Mouse (Mus musculus) R1 (cell line): ENCODE data around the gene Fip1l1.

Source experiments
- DNase-seq: peaks from one replicate; pipeline ENCODE4 v3.0.0-alpha.2; 2018; ENCODE audit warnings: low read depth, low spot score

Fip1l1 gene

DNA sequence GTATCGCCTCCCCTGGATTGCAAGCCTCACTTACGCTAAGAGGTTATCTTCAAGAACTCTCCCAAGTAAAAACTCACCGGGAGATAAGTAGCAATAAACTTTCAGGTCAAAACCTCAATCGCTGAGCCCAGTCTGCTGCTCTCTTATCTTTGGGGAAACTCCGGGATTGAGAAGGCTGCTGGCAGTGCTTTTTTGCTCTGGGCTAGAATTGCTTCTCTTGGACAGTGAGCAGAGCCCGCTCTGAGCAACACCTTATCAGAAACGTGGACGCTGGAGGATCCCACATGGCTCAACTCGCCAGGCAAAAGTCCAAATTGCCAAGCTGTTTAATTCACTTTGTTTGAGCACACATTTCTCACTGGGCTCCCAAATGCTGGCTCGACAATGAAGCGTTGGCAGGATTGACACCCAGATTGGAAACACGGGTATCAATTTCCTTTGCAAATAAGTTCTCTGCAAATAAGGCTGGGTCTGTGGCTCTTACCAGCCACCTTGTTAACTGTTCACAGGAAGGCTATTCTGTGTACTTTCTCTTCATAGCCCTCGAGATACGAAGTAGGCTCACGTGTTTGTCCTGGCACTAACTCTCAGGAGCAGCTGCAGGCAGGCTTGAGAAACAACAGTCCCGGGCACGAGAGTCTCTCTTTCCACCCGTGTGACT, 78.4 kb downstream of the Fip1l1 start:
- no peak for DNase-seq

DNA sequence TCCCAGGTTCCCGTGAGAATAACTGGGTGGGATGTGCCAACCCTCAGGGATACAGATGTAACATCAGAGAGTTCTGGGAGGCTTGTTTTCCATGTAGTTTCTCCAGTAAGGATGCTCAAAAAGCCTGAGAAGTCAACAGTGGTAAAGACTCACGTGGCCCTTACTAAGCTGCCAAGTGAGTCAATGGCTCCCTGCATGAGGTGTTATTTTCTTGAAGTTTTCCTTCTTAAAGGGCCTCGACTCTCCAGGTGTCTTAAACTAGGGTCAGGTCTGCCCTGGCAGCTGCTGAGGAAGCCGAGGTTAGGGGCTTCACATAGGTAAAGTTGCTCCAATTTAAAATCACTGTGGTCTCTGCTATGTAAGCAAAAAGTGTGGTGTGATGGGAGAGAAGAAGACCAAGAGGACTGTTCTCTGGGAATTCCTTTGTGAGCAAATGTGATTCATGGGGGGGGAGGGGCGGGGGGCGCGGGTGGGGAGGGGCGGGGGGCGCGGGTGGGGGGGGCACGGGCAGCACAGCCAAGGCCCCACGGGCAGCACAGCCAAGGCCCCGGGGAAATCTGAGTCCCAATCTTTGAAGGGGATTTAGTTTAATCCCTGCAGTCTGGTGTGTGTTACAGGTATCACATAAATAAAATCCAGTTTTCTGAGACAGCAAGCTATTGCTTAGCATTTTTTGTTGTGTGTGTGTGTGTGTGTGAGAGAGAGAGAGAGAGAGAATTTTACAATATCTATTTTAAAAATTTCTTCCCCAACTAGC, 82.7 kb downstream of the Fip1l1 start:
- no peak for DNase-seq

DNA sequence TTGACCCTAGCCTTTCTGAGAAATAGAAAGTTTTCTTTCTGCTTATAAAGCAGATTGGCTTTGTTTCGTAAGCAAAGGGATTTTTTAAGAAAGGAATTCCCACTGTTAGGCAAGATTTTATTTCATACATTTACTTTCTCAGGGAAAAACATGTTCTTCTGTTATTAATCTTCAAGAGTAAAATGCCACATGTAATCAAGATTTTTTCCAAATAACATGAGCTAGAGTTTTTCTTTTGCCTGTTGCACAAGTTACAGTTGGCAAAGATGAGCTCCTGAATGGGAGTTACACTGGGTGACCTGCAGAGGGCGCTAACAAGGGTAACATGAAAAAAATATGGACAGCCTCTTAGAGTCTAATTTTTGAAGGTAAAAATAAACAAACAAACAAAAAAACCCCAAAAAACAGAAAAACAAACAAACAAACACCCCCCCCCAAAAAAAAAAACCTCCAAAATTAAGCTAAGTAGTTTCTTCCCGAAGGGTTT, 83.4 kb downstream of the Fip1l1 start:
- DNase-seq = peak; percentile 10

DNA sequence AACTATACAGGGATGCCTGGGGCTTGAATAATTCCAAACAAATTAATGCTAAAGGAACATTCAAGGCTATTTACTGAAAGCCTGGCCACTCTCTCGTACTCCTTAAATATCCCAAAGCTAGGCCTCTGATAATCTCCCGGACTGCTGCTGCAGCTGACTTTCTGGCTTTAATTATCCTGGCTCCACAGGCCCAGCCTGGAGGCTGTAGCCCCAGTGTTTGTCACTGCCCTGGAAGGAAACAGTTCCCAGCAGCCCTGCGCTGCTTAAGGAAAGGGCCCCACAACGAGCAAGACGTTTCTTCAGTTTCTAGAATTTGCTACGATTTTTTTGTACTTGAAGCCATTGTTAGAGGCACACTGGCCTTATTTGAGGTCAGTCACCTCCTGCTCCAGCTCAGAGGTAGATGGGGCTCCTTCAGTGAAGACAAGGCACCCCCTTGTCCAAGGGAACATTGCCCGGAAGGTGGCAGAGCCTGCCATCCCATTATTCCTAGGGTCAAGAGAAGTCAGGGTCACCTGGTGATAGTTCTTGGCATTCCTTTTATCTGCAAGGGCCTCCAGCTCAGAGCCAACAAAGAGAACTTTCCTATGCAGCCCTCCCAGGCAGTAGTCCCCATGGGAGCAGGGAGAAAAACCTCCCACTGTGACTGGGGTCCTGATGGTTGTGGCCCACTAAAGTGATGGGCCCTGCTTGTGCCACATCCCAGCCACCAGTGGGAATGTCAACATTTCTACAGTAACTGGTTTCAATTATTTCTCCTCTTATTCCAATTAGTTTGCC, 86.6 kb downstream of the Fip1l1 start:
- no peak for DNase-seq

DNA sequence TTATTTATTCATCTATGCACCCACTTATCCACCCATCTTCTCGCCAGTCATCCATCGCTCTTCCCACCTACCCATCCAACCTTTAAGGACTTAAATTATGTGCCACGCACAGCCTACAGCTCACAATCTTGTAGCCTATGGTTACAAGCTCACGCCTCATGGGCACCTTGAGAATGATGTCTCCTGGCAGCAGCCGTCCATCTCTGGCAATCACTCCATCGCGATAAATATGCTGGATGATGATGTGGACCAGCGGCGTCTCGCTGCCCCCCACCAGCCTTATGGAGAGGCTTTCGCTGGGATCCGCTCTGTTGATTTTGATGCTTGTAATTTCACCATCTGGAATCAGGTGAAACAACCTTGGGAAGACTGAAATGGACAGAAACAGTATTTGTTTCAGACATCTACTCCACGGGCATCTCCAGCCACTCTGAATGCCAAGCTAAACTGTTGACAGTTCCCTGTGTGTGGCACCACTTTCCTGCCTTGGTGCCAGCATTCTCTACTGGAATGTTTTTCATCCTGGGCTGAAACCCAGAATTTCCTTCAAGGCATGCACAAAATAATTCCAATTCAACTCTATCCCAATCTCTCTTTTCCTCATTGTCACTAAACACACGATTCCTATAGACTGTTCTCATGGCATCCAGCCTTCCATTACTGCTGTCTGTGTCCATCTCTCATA, 88.2 kb downstream of the Fip1l1 start:
- DNase-seq = no peak

DNA sequence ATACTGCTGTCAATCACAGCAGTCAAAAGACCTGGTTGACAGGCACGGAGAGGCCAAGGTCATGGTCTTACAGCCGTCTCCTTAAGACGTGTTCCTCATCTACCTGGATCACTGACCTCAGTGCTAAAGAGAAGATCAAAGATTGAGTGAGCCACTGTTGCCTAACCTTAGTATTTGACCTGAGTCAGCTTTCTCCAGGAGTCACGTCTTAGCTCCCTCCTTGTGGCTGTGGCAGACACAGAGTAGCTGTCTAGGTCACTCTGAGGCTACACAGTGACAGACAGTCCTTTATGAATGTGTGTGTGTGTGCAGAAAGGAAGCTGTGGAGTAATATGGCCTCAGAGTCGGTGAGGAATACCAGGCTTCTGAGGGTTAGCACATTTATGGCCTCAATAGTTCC, 89.1 kb downstream of the Fip1l1 start:
- no peak for DNase-seq

DNA sequence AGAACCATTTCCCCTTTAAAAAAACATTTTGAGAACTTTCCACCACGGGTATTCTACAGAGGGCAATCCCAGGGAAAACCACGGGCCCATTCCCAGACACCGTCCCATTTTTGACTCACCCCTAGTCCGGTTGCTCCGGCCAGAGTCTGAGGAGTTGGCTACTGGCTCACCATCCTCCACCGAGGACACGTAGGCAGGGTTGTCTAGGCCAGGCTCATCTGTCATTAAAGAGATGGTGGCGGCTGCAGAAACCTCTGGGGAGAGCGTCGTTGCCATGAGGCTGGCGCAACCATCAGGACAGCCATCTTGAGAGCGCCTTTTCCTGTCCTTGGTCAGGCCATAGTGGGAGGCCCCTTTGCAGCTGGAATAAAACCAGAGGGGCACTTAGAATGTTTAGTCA, 92.8 kb downstream of the Fip1l1 start:
- no peak for DNase-seq

DNA sequence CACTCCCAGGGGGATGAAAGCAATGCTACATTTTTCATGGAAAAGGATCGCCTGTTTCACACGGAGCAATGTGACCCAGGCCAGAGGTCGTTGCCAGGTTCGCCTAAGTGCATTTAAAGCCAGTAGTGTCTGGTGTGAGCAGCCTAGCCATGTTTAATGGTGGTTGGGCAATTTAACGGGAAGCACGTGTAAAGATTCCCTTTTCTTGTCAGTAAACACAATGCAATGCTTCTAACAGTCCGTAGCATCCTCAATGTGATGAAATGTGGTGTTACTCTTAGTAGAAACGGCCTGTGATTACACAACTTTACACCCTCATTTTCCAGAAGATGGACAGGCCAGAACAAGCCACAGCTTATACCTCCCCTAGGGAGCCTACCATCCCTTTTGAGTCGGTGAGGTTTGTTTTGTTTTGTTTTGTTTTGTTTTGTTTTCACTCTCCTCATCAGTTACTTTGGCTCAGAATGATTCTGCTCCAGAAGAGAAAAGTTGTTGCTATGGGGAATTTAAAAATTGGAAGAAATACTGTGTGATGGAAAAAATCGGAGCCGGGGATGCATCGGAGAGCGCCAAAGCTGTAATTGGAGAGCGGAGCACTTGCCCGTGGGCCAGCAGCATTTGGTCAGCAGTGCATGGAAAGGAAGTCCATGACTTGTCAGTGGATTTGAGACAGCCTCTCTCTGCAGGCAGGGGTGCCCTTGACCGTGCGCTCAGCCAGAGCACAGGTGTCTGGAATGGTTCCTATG, 97.3 kb downstream of the Fip1l1 start:
- DNase-seq = no peak

DNA sequence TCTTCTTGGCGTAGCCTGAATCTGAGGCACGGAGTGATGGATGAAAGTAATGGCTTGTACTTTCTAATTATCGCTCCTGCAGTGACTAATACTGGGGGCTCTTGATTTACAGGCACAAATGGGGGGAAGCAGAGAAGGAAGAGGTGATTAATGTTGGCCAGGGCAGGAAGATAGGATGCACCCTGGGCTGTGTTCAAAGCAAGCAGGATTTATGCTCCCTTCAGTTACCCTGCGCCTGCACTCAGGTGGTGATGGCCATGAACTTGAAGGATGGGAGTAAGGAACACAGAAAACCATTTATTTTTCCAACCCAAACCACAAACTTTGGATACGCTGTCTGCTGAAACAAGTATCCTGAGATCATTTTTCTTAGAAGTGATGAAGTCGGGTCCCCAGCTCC, 98.2 kb downstream of the Fip1l1 start:
- DNase-seq = no peak

DNA sequence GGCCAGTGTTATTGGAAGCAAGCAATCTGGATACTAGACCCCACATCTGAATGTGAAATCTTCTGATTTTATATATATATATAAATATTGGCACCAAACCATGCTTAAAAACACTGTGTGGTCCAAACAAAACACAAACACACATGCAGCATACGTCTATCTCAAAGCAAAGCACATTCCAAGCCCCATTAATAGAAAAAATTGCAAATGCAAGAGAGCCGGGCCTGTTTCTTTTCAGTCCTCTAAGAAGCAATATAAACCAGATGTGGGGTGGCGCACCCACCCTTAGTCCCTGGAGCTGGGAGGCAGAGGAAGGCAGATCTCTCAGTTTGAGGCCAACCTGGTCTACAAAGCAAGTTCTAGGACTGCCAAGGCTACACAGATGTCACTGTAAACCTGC, 99.1 kb downstream of the Fip1l1 start:
- DNase-seq = no peak

DNA sequence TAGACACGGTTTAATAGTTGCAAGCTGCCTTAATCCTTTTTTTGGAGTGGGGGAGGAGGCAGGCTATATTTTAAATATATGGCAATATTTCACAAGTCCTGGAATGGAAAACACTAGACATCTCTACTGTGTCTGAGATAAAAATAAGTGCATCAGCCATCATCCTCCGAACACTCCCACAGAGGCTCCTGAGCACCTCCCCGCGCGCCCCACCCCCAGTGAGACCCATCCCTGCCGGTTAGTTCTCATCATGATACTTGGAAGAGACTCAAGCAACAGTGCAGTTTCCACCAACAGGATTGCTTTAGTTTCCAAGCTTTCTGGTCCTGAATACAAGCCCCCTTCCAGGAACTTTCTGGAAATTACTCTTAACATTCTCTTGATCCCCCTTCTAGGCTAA, 104.3 kb downstream of the Fip1l1 start:
- no peak for DNase-seq

DNA sequence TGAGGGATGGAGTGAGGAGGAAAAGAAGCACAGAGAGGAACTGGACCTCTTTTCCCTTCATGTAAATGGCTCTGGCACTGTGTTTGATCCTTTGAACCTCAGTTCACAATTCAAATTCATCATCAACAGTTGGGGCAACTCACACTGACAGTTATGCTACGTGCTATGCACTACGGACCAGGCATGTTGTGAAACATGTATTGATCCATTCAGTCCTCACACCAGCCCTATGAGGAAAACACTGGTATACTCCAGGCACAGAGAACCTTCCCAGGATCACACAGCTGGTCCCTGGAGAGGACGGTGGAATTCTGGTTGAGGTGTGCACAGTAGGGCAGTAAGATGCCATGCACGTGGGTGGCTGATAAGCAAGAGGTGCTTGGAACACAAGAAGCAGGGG, 105.3 kb downstream of the Fip1l1 start:
- DNase-seq = no peak

DNA sequence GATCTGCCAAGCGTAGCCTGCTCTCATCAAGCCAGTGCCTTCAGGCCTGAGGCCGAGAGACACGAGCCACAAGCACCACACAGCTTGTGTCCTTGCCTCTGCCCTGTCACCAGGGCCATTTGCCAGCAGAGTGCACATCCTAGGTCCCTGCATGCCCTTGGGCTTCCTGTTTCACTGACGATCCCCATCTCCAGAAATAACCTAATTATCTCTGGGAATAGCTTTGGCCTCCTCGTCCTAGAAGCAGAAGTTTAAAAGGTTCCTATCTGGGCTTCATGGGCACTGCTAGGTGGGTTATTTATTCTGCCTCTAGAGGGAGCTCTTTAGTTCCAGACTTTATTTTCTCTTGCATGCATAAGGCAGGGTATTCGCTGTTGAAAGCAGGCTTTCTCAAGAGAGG, 105.8 kb downstream of the Fip1l1 start:
- peak; percentile 33 for DNase-seq

DNA sequence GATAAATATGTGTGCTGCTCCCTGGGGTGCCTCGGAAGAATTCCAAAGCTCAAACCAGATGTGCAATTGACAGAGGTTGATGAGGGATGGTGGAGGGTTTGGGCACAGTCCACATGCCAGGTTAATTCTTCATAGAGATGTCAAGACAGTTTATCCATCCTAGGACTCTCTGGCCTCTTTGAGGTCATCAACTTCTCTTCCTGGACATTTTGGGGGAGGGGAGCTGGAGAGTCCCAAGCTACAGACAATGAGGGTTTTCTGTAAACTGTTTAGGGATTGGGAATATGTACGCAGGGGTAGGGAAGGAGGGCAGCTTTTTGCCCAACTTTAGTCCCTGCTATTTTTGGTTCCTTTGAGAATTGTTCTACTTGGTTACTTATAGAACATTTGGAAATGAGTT, 107.0 kb downstream of the Fip1l1 start:
- DNase-seq = no peak

DNA sequence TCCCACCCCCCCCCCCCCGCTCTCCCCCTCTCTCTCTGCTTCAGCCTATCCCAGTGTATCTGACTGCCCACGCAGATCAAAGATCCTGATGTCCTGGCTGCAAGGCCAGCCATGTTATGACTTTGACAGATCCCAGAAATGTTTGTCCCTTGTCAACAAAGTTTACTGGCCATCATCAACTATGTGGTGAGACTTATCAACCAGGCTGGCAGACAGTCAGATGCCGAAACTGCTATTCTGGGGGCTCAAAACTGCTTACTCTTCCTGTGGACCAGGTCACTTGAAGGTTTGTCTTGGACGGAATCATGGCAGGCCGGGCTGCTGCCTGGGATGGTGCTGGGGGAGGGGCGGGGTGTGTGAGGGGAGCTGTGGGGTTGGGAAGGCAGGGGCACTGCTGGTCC, 112.3 kb downstream of the Fip1l1 start:
- no peak for DNase-seq

DNA sequence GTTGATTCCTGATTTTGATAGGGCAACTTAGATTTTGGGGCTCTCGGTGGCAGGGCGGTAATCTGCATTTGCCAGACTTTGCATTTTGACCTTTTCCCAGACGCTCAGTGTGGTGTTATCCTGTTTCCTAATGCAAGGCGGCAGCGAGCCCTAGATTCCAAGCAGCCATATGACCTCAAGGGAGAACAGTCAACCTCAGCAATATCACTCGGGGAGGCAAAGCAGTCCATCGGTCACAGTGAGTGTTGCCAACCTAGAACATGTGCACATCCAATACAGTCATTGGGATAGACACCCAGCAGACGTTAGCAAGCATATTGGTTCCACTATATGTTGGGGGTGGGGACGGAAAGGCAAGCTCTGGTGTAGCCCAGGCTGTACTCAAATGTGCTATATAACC, 113.0 kb downstream of the Fip1l1 start:
- no peak for DNase-seq
